Comparison of ENCODE assay signal across 1 mouse cellular context in the genomic region with DNA sequence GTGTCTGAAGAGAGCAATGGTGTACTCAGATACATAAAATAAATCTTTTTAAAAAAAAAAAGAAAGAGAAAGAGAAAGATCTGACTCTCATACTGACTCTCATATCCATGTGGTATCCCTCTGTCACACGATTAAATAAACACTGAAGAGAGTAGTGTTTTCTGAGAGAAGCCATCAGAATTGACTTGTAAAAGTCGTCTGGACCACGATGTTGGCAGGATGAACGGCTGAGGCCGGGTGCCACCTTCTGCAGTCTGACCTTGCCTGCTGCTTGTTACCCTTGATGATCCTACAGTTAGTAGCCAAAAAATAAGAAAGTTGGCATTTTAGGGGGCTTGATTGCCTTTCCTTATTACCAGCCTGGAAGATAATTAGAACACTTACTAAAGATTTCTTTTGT.
TF ChIP-seq lines count a peak whose summit lies in the region.

No protein-coding gene starts in this region.

TF ChIP-seq in myocyte, 11 proteins besides CTCF, POLR2A, EP300 and RAD21 (continued from another document):
- no peak for TF ChIP-seq MAX (IDR thresholded peaks at IDR 0.05; ENCODE audit: low read depth)
